Mouse (Mus musculus) retina, adult 2 months (tissue): ENCODE results near the gene Gm13090.

Experiments used
- DNase-seq: peaks from one replicate; pipeline ENCODE4 v3.0.0-alpha.2; 2012; ENCODE audit warnings: low read depth, low spot score

Gm13090 gene

DNA sequence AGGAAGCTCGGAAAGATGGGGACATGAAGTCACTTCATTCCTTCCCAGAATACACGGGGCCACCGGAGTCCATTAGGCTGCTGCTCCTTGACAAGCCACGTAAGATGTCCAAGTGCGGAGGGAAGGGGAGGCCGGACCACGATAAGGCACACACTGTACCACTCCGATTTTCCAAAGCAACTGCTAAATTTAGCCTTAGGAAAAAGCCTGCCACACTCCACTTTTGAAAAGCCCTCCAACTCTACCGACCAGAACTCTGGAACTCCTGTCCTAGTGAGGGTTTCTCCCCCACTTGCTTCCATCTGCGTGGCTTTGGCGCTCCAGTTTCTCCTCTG is 7.7 kb downstream of the Gm13090 start:
- no peak for DNase-seq

DNA sequence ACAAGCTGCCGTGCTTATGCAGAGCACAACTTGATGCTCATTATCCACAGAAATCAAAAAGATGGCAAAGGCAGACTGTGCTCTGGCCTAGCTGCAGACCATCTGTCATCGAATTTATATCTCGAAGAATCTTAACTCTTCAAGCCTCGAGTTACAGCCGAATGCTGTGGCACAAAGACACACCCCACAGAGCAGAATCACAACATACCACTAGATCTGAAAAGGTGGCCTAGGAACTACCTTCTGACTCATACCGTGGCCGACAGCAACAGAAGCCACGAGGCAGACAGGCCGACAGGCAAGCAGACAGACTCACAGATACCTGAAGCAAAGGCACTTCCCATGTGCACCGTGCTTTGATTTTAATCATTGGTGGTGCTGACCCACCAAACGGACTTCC is 14.3 kb downstream of the Gm13090 start:
- DNase-seq = no peak

DNA sequence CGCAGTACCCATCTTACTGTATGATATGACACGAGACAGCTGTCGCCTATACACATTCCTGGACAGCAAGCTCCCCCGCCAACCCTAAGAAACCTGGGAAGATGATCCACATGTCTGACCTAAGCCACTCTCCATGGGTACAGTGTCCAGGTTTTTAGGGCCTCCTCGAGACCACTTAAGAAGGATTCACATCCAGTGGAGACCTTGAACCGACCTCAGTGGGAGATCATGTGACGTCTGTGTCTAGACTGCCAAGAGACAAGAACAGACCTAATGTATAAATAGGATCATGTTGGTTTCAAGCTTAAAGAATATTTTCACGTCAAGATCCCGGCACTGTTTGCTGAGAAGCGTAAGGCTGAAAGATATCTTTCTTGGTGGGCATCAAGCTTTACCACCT is 14.8 kb downstream of the Gm13090 start:
- no peak for DNase-seq

DNA sequence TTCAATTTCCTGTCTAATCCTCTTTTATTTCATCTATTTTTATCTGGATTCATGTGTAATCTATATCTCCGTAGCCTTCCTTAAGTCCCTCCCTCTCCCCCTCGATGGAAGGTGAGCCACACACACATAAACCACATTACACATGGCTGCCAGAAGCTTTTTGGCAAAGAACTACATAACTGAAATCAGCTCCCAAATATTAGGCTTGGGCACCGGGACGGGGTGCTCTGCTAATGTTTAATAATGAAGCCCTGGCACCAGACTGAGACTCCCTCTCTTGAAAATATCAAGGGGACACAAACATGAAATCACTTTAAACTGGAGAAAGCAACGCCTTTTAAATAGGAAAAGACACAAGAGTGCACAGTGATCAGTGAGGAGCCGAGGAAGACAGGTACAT is 16.5 kb downstream of the Gm13090 start:
- DNase-seq = no peak

DNA sequence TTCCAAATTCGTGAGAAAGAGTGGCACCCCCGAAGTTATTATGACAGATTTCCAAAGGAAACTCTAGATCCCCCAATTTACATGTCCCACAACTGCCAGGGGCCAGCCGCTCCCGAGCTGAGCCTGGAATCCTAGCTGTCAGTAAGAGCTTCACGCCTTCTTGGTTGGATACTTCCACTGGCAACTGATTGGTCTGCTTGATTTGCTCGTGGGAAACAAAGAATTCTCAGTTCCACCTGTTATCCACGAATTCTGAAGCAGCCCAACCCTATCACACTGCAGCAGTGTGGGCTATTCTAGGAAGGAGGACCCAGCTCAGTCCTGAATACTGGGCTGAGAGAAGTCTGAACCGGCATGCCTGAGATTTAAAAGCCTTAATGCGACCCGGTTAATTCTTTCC is 17.1 kb downstream of the Gm13090 start:
- DNase-seq = no peak

DNA sequence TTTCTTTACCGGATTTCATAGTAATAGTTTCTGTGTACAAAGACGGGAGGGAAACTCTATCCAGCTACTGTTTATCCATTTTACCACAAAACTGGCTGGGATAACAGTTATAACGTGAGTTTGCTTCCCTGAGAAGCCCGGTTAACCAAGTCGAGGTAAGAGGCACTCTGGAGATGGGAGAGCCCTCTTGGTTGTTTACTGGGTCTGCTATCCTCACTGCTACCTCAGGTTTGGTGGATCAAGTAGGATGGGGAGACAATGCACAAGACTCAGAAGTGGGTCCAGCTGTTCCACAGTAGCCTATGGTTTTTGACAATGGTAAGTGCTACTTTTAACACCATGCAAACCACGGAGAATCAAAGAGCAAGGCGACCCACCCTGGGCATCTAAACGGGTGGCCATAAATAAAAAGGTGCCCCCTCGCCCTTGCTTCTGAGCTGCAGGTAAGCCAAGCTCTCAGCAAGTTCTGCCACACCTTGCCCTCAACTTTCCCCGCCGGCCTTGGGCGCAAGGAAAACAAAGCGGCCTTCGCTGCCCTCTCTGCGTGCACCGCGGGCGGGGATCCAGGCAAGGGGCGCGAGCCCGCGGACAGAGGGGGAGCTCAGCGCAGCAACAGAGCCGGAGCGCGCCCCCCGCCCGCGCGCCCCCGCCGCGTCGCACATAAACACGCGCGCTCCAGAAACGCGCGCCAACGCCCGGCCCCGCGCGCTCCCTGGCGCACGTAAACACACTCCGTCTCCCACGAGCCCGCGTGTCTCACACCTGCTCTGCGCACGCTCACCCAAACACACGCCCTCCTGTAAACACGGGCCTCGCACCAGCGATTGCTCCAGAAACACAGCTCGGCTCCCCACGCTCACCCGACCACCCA is 18.0 kb downstream of the Gm13090 start:
- no peak for DNase-seq

DNA sequence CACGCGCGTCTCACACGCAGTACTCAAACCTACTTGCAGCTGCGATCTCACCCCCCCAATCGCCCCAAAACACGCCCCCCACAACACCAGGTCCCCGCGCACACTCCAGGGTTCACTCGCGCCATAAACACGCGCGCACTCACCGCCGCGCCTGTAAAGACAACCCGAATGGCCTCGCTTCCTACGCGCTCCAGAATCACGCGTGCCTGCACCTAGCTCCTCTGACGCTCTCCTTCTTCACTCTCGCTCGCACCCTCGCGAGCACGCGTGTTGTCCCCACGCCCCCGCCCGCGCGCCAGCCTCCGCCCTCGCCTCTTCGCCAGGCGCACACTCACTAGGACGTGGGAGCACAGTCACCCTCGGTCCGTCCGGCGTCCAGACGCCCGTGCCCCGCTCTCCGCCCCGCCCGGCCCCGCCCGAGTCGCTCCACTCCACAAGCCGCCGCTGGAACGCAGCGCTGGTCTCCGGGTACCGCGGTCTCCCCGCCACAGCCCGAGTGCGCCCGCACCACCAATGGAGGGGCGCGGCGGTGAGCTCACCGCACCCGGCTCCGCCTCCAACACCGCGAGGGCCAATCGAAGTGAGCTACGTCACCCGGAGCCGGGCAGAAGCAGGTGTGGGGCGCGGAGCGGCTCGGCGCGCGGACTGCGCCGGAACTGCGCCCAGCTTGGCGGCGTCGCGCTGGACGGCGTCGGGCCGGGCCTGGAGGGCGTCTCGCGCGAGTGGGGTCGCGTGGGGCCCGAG is 18.8 kb downstream of the Gm13090 start:
- peak; percentile 87 for DNase-seq

DNA sequence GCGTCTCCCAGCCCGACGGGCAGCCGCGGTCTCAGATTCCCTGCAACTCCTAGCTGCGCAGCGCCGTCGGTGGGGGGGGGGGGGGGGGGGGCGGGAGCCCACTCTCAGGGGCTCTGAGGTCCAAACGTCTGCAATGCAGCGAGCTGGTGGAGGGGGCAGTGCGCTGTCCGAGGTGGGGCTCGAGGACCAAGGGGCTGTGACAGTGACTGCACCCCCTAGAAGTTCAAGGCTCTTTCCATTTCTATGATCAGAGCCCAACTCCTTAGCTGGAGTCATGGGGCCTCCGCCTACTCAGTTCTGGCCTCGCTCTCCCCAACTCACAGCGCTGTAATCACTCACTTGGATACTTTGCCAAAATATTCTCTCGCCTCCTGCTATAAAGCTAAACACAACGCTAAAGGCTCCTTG is 19.5 kb downstream of the Gm13090 start:
- no peak for DNase-seq

DNA sequence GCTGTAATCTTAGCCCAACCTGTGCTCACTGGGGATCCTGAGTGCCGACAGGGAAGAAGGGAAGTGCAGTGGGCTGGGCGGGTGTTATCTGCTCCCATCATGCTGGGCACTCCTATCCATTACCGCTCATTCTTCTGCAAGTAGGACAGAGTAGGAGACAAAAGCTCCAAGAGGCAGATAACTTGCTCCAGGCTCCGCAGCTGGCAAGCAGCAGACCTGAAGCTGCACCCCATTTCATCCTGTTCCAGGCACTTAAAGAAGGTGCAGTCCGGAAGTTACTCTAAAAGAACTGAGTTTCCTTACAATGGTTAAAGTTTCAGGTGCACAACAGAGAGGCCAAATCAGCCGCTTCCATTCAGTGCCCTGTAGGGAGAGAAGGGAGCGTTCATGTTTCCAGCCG is 21.9 kb downstream of the Gm13090 start:
- DNase-seq = no peak

DNA sequence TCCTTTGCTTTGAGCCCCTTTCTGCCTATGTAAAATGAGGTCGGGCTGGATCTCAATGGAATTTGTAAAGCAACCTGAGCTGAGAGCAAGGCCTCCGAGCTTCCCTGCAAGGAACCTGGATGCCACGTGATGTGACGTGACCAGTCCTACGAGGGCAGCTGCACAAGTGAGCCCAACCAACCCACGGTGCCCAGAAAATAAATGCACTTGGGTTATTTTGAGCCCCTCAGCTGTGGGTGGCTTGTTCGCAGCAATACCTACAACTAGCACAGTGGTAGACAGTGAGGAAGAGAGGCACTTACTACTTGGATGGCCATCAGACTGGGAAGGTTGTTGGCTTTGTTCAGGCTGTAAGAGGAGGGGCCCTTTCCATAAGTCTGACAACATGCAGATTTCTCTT is 25.2 kb downstream of the Gm13090 start:
- DNase-seq = no peak

DNA sequence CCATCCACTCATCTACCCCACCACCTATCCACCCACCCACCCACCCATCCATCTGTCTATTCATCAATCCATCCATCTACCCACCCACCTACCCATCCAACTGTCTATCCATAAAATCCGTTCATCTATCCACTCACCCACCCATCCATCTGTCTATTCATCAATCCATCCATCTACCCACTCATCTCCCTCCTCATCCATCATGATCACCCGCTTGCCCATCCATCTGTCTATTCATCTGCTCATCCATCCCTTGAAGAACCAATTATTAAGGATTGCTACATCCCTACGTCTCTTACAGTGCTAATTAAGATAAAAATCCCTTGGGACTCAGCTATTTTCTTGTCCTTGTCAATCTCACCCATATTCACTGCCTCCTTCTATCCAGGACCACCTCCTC is 29.5 kb downstream of the Gm13090 start:
- DNase-seq = no peak

DNA sequence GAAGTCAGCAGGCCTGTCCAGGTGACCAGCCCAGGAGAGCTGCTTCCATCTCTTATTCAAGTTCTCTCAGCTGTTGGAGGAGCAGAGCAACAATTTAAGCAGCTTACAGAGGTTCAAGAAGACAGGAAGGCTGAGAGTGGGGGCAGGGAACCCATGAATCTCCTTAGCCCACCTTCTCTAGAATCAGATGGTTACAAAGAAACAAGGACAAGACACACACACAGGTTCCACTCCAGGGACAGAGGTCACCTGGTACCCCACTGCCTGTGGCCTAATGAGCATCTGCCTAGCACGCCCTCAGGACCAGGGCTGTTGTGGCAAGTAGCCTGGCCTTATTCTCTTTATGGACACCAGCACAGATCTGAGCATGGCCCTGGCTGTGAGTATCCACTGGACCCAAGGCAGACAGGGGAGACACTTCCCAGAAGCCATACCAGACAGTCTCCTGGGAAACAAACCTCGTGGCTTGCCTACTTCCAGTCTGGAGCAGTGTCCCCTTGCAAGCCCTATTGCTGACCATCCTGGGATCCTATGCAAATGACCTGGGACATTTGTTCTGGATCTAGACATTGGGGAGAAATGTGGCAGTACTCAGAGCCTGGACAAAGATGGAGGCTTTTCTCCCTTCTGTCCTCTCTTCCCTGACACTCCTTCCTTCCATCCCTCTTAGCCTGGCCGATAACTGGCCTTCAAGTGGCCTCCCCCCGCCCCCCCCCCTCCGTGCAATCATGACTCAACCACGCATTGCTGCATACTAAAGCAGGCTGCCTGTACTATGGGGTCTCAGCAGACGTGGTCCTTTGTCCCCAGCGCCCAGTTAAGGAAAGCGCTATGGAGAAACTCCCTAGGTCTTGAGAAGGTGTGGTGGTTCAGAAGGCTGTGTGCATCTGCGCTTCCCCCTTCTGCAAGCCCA is 38.5 kb downstream of the Gm13090 start:
- DNase-seq = no peak

DNA sequence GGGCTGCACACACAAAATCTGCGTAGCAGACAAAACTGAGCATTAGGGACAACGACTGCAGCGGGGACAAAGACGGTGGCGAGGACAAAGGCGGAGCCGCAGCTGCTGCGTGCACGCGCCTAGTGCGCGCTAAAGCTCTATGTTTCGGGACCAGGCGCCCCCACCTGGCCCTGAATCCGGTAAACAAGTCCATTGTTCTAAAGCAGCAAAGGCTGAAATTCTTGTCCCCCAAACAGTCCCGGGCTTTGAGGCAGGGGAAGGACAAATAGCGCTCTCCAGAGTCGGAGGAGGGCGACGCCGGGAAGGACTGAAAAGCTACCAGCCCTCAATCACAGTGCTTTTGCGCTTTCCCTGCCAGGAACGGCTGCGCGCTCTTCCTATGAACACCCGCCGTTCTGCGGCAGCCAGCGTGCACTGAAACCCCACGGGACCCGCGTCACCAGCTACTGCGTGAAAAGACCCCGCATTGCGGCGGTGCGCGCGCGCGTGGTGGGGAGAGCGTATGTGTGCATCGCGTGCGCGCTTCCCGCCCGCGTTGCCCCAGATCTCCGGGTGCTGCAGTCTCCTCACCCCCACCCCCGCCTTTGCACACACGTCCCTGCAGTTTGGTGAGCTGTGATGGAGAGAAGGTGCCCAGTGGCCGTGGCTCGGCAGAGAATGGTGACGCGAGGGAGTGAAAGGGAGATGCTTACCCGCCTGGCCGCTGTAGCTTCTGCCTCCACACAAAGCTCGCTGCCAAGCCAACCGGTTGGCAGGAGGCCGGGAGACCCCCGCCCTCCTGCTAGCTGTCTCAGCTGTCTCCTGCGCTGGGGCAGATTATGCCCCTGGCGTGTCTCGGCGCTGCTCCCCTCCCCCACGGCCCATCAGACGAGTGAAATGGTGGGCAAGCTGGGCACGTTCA is 39.5 kb downstream of the Gm13090 start:
- DNase-seq = peak; percentile 72

DNA sequence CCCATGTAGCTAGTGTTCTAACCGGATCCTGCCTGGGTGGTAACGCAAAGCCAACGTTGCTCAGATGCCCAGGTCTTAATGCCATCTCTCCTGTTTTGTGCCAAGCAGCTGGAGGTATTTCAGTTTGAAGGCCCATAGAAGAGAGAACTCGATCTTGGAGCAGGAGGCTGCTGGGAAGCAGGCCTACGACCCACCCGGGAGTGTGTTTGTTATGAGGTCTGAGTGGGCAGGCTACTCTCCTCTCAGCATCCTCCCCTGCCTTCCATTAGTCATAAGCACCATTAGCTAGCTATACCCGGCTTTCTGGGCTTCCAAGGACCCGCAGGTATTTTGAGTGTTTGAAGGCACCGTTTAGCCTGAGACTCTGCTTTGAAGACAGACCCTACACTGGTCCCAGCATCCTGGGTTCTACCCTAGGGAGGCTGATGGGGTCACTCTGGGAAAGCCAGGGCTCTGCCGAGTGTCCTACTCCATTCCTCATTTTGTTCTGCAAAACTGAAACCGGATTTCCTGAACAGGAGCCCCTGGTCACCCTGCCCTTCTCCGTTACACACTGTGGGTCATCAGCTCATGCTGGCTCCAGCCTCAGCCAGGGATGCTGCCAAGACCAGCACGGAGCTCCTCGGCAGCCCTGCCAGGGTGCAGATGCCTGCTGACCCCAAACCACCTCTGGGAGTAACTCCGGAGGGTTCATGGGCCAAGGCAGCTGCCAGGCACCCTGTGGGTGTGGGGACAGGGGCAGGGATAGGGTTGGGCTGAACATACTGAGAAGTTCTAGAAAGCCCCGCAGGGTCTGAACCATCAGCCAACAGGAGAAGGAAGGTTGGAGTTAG is 40.6 kb downstream of the Gm13090 start:
- DNase-seq = no peak

DNA sequence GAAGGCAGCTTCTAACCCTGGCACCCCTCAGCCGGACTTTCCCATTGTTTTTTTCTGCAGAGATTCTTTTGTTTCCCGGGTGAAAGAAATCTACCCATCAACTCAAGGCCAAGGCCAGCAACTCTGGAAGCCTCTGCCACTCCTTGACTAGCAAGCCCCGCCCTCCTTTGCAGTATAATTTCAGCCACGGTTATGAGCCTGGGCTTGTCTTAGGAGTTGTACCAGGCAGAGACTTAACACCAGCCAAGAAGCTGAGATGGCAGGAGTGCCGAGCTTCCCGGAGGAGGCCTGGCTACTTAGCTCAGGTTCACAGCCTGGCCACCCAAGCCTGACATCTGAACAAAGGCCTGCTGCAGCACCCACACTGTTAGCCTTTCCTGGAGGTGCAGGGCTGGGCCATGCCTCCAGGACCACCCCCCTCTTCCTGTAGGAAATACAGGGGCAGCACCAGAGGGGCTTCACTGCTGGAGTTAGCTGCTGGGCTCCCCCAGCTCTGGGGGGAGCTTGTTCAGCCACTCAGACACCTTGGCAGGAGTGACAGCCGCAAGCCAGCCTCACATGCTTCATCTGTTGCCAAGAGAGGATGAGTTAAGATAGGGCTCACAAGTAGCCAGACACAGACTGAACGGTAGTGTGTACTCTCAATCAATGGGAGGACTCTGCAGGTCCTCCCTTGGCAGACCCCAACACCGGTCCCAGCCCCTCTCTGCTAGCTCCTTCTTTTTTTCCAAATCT is 41.6 kb downstream of the Gm13090 start:
- DNase-seq = no peak

DNA sequence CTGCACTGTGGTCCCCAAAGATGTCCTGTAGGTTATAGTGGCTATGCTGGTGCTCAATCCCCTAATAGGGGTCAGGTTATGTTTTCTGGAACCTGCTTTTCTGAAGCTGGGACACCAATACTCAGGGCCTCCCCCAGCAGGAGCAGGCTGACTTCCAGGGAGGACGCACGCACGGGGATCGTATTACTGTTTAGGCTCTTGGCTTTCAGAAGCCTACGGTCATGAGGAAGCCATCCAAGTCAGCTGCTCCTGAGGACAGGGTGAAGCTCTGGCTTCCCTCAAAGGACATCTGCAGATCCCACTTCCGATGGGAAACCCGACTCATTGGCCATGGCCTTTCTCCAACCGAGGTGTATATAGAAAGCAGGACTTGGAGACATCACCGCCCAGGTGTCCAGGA is 43.1 kb downstream of the Gm13090 start:
- no peak for DNase-seq

DNA sequence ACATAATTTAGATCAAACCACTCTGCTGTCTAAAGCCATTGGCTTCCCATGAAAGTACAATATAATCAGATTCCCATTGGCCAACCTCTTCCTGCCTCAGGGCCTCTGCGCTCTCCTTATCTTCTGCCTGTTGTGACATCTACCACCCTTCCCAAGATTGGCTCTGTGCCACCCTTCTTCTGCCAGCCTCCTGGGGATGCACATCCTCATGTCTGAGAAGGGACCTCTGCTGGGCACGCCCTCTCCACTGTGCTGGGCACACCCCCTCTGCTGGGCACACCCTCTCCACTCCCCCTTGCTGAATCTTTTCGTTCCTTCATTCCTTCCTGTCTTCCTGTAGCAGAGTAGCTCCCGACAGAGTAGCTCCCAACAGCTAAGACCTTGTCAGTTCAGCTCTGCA is 44.4 kb downstream of the Gm13090 start:
- no peak for DNase-seq

DNA sequence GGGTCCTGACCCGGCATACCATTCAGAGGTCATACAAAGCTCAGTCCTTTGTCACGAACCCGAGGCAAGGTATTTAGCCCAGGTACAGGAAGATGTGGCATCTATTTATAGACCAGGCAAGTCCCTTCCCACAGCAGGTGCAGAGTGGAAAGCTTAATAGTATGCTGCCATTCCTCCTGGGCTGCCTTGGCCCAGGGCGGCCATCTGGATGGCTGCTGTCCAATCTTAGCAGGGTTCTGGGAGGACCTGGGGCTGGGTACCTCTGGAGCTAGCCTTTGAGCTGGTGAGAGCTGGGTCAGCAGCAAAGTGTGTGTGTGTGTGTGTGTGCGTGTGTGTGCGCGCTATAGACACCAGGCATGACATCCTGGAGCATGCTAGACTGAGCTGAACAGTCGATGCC is 46.1 kb downstream of the Gm13090 start:
- DNase-seq = no peak

DNA sequence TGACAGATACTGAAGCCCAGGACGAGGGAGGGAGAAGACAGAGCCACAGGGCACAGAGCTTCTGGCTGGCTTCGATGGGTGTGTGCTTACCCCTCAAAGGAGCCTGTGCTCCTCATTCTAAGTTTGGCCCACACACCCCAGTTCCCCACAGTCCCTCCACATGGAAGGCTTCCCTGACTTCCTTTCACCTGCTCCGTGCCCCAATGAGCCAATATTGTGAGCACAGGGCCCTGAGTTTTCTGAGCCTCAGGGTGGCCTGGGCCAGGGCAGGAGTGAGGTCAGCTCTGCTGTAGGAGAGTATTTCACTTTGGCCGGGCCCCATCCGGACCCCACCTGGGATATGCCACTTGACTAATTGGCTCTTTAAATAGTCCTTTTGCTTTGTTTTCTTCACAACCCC is 48.3 kb downstream of the Gm13090 start:
- no peak for DNase-seq

DNA sequence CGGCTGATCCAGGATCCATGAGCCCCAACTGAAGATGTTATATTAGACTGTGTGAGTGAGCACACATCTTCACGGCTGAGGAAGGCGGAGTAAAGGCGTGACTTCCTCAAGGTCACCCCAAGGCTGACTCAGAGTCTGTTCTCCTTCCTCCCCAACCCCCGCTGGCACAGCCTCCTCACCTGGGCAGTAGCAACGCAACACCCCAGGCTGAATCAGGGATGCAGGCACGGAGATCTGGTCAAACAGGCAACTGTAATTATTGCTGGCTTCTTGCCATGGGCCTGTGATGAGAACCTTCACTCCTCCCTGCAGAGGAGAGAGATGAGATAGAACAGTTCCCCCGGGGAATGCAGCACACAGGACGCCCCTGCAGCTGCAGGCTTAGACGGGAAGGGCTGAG is 48.8 kb downstream of the Gm13090 start:
- no peak for DNase-seq
